Mouse (Mus musculus): ENCODE results near the gene St6galnac5. TPM values are rescaled to one million over a fixed set of nuclear protein-coding genes. Genes with fewer than 3 reads are reported as not detected.
A peak's percentile ranks its signal among the peaks of the same experiment; 100 is the strongest.

The St6galnac5 gene
- 19.3 and 20.2 TPM in 2 replicates for polyA plus RNA-seq (2015; fragmentation: Nextera tagmentation; extraction: Ambion mirVana)

- Histone ChIP-seq H3K9ac (peak within 1 kb of the TSS; percentile 55), H3K4me3 (peak within 1 kb of the TSS; percentile 69), H3K27ac (replicated peaks) (peak within 1 kb of the TSS; percentile 73), H3K27me3 (no peaks in the 10 kb centered on the region), H3K4me2 (peak within 1 kb of the TSS; percentile 94), H3K9me3 (no peaks in the 10 kb centered on the region), H3K4me1 (replicated peaks) (peaks cover 38% of the 10 kb centered on the region), H3K36me3 (no peaks in the 10 kb centered on the region)
- WGBS, result under 1% methylated on average over 17 of the region's 17 CpGs
- ATAC-seq (ENCODE audit: low FRiP score, low read depth), result peak; percentile 74
These were observed at the start of gene St6galnac5 for GRCm38 (mm10) chr3:152981988-152982387. Gene St6galnac5, minus strand, starts transcription at chr3:152982246.

GRCm38 (mm10) chr3:153030756-153031155 lies 48.7 kb upstream of the St6galnac5 start:
- H3K36me3 ChIP-seq, result no peaks in the 10 kb centered on the region
- no peaks in the 10 kb centered on the region for H3K27me3 ChIP-seq
- H3K4me3 ChIP-seq, result no peak overlapping the region
- H3K27ac ChIP-seq (replicated peaks), result no peak overlapping the region
- no peaks in the 10 kb centered on the region for H3K9me3 ChIP-seq
- no peaks in the 10 kb centered on the region for H3K4me1 ChIP-seq (replicated peaks)
- H3K4me2 ChIP-seq, result no peak overlapping the region
- WGBS, result 97% methylated on average over 5 of the region's 5 CpGs
- no peak for ATAC-seq (ENCODE audit: low FRiP score, low read depth)
- H3K9ac ChIP-seq, result no peak overlapping the region

DNA sequence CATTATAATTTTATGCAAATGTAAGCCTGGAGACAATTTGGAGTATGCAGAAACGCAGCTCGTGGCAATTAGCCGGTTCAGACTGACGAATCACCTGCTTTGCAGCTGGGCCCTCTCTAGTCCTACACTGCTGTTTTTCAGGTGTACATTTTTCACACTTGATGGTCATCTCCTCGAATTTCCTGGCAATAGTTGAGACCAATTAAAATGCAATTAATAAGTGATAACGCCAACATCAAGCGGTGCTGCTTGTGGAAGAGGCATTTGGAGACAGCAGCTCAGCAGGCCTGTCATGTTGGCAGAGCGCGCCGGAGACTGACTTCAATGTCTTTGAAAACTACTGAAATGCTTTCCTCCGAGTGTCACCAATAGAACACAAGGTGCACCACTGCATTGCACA lies 42.0 kb upstream of the St6galnac5 start:
- Histone ChIP-seq H3K36me3 (no peaks in the 10 kb centered on the region), H3K9me3 (no peaks in the 10 kb centered on the region), H3K27ac (replicated peaks) (no peak overlapping the region), H3K4me3 (no peak overlapping the region), H3K4me1 (replicated peaks) (no peaks in the 10 kb centered on the region), H3K27me3 (no peaks in the 10 kb centered on the region), H3K9ac (no peak overlapping the region), H3K4me2 (no peak overlapping the region)
- ATAC-seq (ENCODE audit: low FRiP score, low read depth), result no peak
- 54% methylated on average over 11 of the region's 11 CpGs for WGBS

DNA sequence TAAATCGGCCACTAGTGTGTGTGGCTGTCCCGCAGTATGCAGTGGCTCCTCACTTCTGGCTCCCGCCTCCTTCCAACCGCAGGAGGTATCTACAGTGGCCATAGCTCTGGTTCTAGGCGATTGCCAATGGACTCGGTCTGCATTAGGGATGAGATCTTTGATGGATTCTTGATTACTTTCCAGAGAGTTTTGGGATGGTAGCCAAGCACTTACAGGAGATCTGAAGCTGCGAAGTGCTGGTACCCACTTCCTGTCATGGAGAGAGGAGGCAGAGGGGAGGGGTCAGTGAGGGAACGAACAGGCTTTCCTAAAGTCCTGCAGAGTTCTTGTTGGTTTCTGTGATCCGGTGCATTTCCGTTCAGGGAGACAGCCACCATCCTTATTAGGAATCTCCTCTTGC lies 36.0 kb upstream of the St6galnac5 start:
- Histone ChIP-seq H3K4me3 (no peak overlapping the region), H3K27ac (replicated peaks) (no peak overlapping the region), H3K27me3 (no peaks in the 10 kb centered on the region), H3K36me3 (no peaks in the 10 kb centered on the region), H3K9me3 (no peaks in the 10 kb centered on the region), H3K4me2 (peak overlapping the region; percentile 1; the same call in 1 of the 2 replicates), H3K9ac (no peak overlapping the region), H3K4me1 (replicated peaks) (no peaks in the 10 kb centered on the region)
- ATAC-seq (ENCODE audit: low FRiP score, low read depth), result peak; percentile 69; the same call in 1 of the 2 replicates
- 50% methylated on average over 10 of the region's 10 CpGs for WGBS

GRCm38 (mm10) chr3:153016355-153016754 lies 34.3 kb upstream of the St6galnac5 start:
- H3K4me3 ChIP-seq, result no peak overlapping the region
- no peaks in the 10 kb centered on the region for H3K27me3 ChIP-seq
- ATAC-seq (ENCODE audit: low FRiP score, low read depth), result no peak
- H3K27ac ChIP-seq (replicated peaks), result no peak overlapping the region
- H3K4me2 ChIP-seq, result no peak overlapping the region
- H3K4me1 ChIP-seq (replicated peaks), result no peaks in the 10 kb centered on the region
- H3K9ac ChIP-seq, result no peak overlapping the region
- WGBS, result 68% methylated on average over 8 of the region's 8 CpGs
- no peaks in the 10 kb centered on the region for H3K9me3 ChIP-seq
- H3K36me3 ChIP-seq, result no peaks in the 10 kb centered on the region

GRCm38 (mm10) chr3:153006893-153007292 lies 24.8 kb upstream of the St6galnac5 start:
- Histone ChIP-seq H3K27me3 (no peaks in the 10 kb centered on the region), H3K4me1 (replicated peaks) (no peaks in the 10 kb centered on the region), H3K36me3 (no peaks in the 10 kb centered on the region), H3K9me3 (no peaks in the 10 kb centered on the region), H3K4me3 (no peak overlapping the region), H3K27ac (replicated peaks) (no peak overlapping the region), H3K9ac (no peak overlapping the region), H3K4me2 (no peak overlapping the region)
- 91% methylated on average over 6 of the region's 6 CpGs for WGBS
- no peak for ATAC-seq (ENCODE audit: low FRiP score, low read depth)

DNA sequence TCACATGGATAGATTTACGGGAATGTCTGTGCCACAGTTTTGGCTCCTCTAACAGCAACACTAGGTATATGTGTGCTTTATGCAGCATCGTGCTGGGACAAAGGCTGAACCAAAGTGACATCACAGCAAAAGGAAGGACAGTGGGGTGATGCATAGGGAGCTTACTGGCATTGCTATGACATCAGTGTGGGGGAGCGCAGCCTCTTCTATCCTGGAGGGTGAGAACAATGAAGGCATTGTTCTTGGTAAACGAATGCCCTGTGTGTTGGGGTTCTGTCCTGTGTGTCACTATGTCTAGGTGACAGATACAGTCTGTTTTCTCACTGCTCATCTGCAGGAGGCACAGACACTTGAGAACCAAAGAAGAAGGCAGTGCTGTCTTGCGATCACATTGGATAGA lies 16.9 kb upstream of the St6galnac5 start:
- no peaks in the 10 kb centered on the region for H3K9me3 ChIP-seq
- no peak for ATAC-seq (ENCODE audit: low FRiP score, low read depth)
- no peak overlapping the region for H3K27ac ChIP-seq (replicated peaks)
- no peak overlapping the region for H3K4me2 ChIP-seq
- WGBS, result 53% methylated on average over 5 of the region's 5 CpGs
- H3K36me3 ChIP-seq, result no peaks in the 10 kb centered on the region
- no peak overlapping the region for H3K4me3 ChIP-seq
- no peak overlapping the region for H3K9ac ChIP-seq
- H3K27me3 ChIP-seq, result no peaks in the 10 kb centered on the region
- no peaks in the 10 kb centered on the region for H3K4me1 ChIP-seq (replicated peaks)

- no peak overlapping the region for H3K4me2 ChIP-seq
- no peak overlapping the region for H3K27ac ChIP-seq (replicated peaks)
- 66% methylated on average over 5 of the region's 5 CpGs for WGBS
- H3K9ac ChIP-seq, result no peak overlapping the region
- no peaks in the 10 kb centered on the region for H3K4me1 ChIP-seq (replicated peaks)
- ATAC-seq (ENCODE audit: low FRiP score, low read depth), result no peak
- no peaks in the 10 kb centered on the region for H3K27me3 ChIP-seq
- H3K9me3 ChIP-seq, result no peaks in the 10 kb centered on the region
- no peaks in the 10 kb centered on the region for H3K36me3 ChIP-seq
- no peak overlapping the region for H3K4me3 ChIP-seq
These were observed 16.1 kb upstream of the St6galnac5 start for GRCm38 (mm10) chr3:152998106-152998505.

DNA sequence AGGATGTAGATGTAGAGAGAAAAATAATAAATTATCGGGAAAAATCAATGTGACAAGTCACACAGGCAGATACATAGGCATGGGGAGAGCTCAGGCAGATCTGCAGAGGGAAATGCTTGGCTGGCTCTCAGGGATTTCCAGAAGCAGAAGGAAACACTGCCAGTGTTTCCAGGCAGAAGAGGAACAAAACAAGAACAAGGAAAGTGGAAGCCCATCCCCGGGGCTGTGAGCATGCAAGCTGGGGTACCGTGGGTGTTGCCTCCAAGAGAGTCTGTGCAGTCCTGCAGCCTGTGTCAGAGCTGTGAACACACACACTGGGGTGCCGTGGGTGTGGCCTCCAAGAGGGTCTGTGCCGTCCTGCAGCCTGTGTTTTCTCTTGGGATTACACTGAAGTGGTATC lies 11.6 kb upstream of the St6galnac5 start:
- H3K4me1 ChIP-seq (replicated peaks), result no peaks in the 10 kb centered on the region
- WGBS, result 72% methylated on average over 5 of the region's 5 CpGs
- H3K9ac ChIP-seq, result no peak overlapping the region
- H3K27ac ChIP-seq (replicated peaks), result no peak overlapping the region
- H3K36me3 ChIP-seq, result no peaks in the 10 kb centered on the region
- H3K9me3 ChIP-seq, result no peaks in the 10 kb centered on the region
- H3K4me2 ChIP-seq, result no peak overlapping the region
- no peak overlapping the region for H3K4me3 ChIP-seq
- no peak for ATAC-seq (ENCODE audit: low FRiP score, low read depth)
- H3K27me3 ChIP-seq, result no peaks in the 10 kb centered on the region

DNA sequence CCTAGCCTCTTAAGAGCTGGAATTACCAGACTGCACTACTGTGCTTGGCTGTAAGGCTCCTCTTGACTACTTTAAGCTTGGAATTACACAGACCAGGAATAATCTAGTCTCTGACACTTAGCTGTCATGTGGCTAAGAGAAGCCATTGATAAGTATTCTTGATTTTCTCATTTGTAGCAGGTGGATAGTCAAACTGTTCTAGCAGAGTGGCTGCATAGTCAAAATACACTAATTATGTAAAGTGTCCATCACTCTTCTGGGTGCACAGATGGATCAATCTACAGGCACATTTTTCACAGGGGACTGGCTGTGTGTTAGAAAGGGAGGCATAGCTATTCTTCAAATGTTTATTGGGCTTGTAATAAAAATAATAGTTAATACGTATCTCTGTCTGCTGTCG lies 8.7 kb upstream of the St6galnac5 start:
- H3K9me3 ChIP-seq, result no peaks in the 10 kb centered on the region
- 84% methylated on average over 2 of the region's 2 CpGs for WGBS
- ATAC-seq (ENCODE audit: low FRiP score, low read depth), result no peak
- H3K27ac ChIP-seq (replicated peaks), result no peak overlapping the region
- H3K4me3 ChIP-seq, result no peak overlapping the region
- no peaks in the 10 kb centered on the region for H3K36me3 ChIP-seq
- H3K27me3 ChIP-seq, result no peaks in the 10 kb centered on the region
- H3K4me1 ChIP-seq (replicated peaks), result no peaks in the 10 kb centered on the region
- H3K9ac ChIP-seq, result no peak overlapping the region
- no peak overlapping the region for H3K4me2 ChIP-seq

- Histone ChIP-seq H3K27ac (replicated peaks) (peak overlapping the region; percentile 73), H3K36me3 (no peaks in the 10 kb centered on the region), H3K9ac (peak overlapping the region; percentile 55), H3K9me3 (no peaks in the 10 kb centered on the region), H3K4me2 (peak overlapping the region; percentile 94), H3K27me3 (no peaks in the 10 kb centered on the region), H3K4me3 (peak overlapping the region; percentile 69), H3K4me1 (replicated peaks) (peaks cover 41% of the 10 kb centered on the region)
- ATAC-seq (ENCODE audit: low FRiP score, low read depth), result peak; percentile 83
- WGBS, result under 1% methylated on average over 43 of the region's 47 CpGs
These were observed 770 bp downstream of the St6galnac5 start for GRCm38 (mm10) chr3:152980978-152981974.

DNA sequence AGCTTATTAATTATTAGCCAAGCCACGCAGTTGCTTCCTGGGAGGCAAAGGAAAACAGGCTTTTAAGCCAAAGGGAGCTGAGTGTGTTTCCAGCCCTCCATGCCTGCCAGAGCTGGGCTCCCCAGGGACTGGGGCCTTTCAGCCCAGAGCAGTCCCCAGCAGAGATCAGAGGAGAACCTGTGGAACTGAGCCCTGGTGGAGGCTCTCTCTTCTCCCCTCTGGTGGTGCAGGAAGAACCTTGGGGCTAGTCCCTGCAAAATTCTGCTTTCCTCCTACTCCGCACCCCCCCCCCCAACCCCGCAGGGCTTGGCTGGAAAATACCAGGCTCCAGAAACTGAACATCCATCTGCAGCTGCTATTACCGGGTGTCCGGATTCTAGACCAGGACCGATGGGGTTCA lies 1.6 kb downstream of the St6galnac5 start:
- Histone ChIP-seq H3K27me3 (no peaks in the 10 kb centered on the region), H3K4me2 (peak overlapping the region; percentile 94), H3K4me1 (replicated peaks) (peaks cover 41% of the 10 kb centered on the region), H3K4me3 (peak overlapping the region; percentile 69), H3K9me3 (no peaks in the 10 kb centered on the region), H3K36me3 (no peaks in the 10 kb centered on the region), H3K9ac (peak overlapping the region; percentile 55), H3K27ac (replicated peaks) (peak overlapping the region; percentile 73)
- no peak for ATAC-seq (ENCODE audit: low FRiP score, low read depth)
- WGBS, result 9% methylated on average over 6 of the region's 6 CpGs
